Mouse (Mus musculus): ENCODE results near the gene Tmie. TPM values are rescaled to one million over a fixed set of nuclear protein-coding genes. Genes with fewer than 3 reads are reported as not detected.

The Tmie gene
- total and polyA plus RNA-seq, 3 experiments = not detected

- Histone ChIP-seq H3K27me3 (replicated peaks) (peaks cover 6% of the 10 kb centered on the region), H3K4me3 (replicated peaks in 1 of 3; ENCODE audit: low read depth in 2 of 3, low read length in 2 of 3, poor library complexity in 1 of 3) (no peak overlapping the region), H3K27ac (ENCODE audit: insufficient read depth, low read depth) (no peak overlapping the region), H3K4me1 (ENCODE audit: control insufficient read depth in 1 of 2, insufficient read depth in 2 of 2) (no peaks in the 10 kb centered on the region), H3K36me3 (replicated peaks in 1 of 2; ENCODE audit: control insufficient read depth in 1 of 2, insufficient read depth in 1 of 2, low read length in 1 of 2) (no peaks in the 10 kb centered on the region), H3K9ac (ENCODE audit: insufficient read depth, low read depth) (no peak overlapping the region), H3K4me2 (ENCODE audit: insufficient read depth, low read depth, poor library complexity, severe bottlenecking) (no peak overlapping the region), H3K9me3 (replicated peaks; ENCODE audit: low read length) (no peaks in the 10 kb centered on the region), H3K79me2 (replicated peaks; ENCODE audit: control insufficient read depth, extremely low read depth, insufficient read depth, poor library complexity, severe bottlenecking) (no peaks in the 10 kb centered on the region)
- dilution Hi-C loops (cut with MboI; ENCODE audit: extremely low pct_ligation_motif_present, extremely low pct_unique_long_range_greater_than_20kb, low sequenced_read_pairs) (no loop called here), in situ Hi-C loops (cut with MboI; ENCODE audit: low pct_ligation_motif_present, low pct_unique_long_range_greater_than_20kb, low sequenced_read_pairs) (no loop called here)
- TF ChIP-seq SMC3 (IDR thresholded peaks at IDR 0.05; ENCODE audit: low read depth, low read length) (no peak), HCFC1 (IDR thresholded peaks at IDR 0.05; ENCODE audit: low read depth, low read length) (no peak), MYC (IDR thresholded peaks at IDR 0.05; ENCODE audit: low read depth, low read length) (no peak), RAD21 (IDR thresholded peaks at IDR 0.05; ENCODE audit: low read depth, low read length) (no peak), BHLHE40 (IDR thresholded peaks at IDR 0.05; ENCODE audit: low read depth, low read length) (no peak), IRF4 (IDR thresholded peaks at IDR 0.05; ENCODE audit: low read depth, low read length) (no peak), POLR2A (IDR thresholded peaks at IDR 0.05; ENCODE audit: low read depth, low read length) (no peak), CHD2 (IDR thresholded peaks at IDR 0.05; ENCODE audit: low read length) (no peak), MAZ (IDR thresholded peaks at IDR 0.05; ENCODE audit: low read depth, low read length) (no peak), ELF1 (IDR thresholded peaks at IDR 0.05; ENCODE audit: low read depth, low read length) (no peak), NELFE (IDR thresholded peaks at IDR 0.05; ENCODE audit: low read depth, low read length) (no peak), GABPA (IDR thresholded peaks at IDR 0.05; ENCODE audit: insufficient replicate concordance, low read depth, low read length) (no peak)
- DNase-seq (ENCODE audit: extremely low read depth) = no peak
Measured at GRCm38 (mm10) chr9:110873681-110874659, 5.9 kb downstream of the Tmie start.

- Histone ChIP-seq H3K4me3 (replicated peaks in 1 of 3; ENCODE audit: low read depth in 2 of 3, low read length in 2 of 3, poor library complexity in 1 of 3) (no peak overlapping the region), H3K27ac (ENCODE audit: insufficient read depth, low read depth) (no peak overlapping the region), H3K36me3 (replicated peaks in 1 of 2; ENCODE audit: control insufficient read depth in 1 of 2, insufficient read depth in 1 of 2, low read length in 1 of 2) (no peaks in the 10 kb centered on the region), H3K4me1 (ENCODE audit: control insufficient read depth in 1 of 2, insufficient read depth in 2 of 2) (no peaks in the 10 kb centered on the region), H3K9me3 (replicated peaks; ENCODE audit: low read length) (no peaks in the 10 kb centered on the region), H3K4me2 (ENCODE audit: insufficient read depth, low read depth, poor library complexity, severe bottlenecking) (no peak overlapping the region), H3K9ac (ENCODE audit: insufficient read depth, low read depth) (no peak overlapping the region), H3K27me3 (replicated peaks) (peaks cover 25% of the 10 kb centered on the region), H3K79me2 (replicated peaks; ENCODE audit: control insufficient read depth, extremely low read depth, insufficient read depth, poor library complexity, severe bottlenecking) (no peaks in the 10 kb centered on the region)
- in situ Hi-C loops (cut with MboI; ENCODE audit: low pct_ligation_motif_present, low pct_unique_long_range_greater_than_20kb, low sequenced_read_pairs) = no loop called here
- dilution Hi-C loops (cut with MboI; ENCODE audit: extremely low pct_ligation_motif_present, extremely low pct_unique_long_range_greater_than_20kb, low sequenced_read_pairs) = no loop called here
- DNase-seq (ENCODE audit: extremely low read depth) = peak; percentile 77
- TF ChIP-seq ELF1 (IDR thresholded peaks at IDR 0.05; ENCODE audit: low read depth, low read length) = no peak
- TF ChIP-seq UBTF (IDR thresholded peaks at IDR 0.05; ENCODE audit: low read depth, low read length) = no peak
- no peak for TF ChIP-seq TCF12 (IDR thresholded peaks at IDR 0.05; ENCODE audit: low read depth, low read length)
- no peak for TF ChIP-seq E2F4 (IDR thresholded peaks at IDR 0.05; ENCODE audit: insufficient replicate concordance, low read depth, low read length)
- no peak for TF ChIP-seq MYC (IDR thresholded peaks at IDR 0.05; ENCODE audit: low read depth, low read length)
- no peak for TF ChIP-seq ZKSCAN1 (IDR thresholded peaks at IDR 0.05; ENCODE audit: borderline replicate concordance, low read depth, low read length)
- TF ChIP-seq NELFE (IDR thresholded peaks at IDR 0.05; ENCODE audit: low read depth, low read length) = peak; percentile 32; the same call in 1 of the 2 replicates
- no peak for TF ChIP-seq PAX5 (IDR thresholded peaks at IDR 0.05; ENCODE audit: low read length)
- TF ChIP-seq JUND (conservative IDR thresholded peaks at IDR 0.05; ENCODE audit: low read depth, low read length) = no peak
- no peak for TF ChIP-seq HCFC1 (IDR thresholded peaks at IDR 0.05; ENCODE audit: low read depth, low read length)
- TF ChIP-seq CHD1 (IDR thresholded peaks at IDR 0.05; ENCODE audit: low read depth, low read length) = no peak
- TF ChIP-seq CHD2 (IDR thresholded peaks at IDR 0.05; ENCODE audit: low read length) = no peak
- peak; percentile 90 to 94 for TF ChIP-seq CTCF (conservative IDR thresholded peaks at IDR 0.05 in 1 of 2, IDR thresholded peaks at IDR 0.05 in 1 of 2; ENCODE audit: low read depth in 2 of 2, low read length in 2 of 2)
- peak; percentile 89 for TF ChIP-seq SMC3 (IDR thresholded peaks at IDR 0.05; ENCODE audit: low read depth, low read length)
- no peak for TF ChIP-seq MAZ (IDR thresholded peaks at IDR 0.05; ENCODE audit: low read depth, low read length)
- TF ChIP-seq EP300 (IDR thresholded peaks at IDR 0.05; ENCODE audit: low read length) = no peak
- peak; percentile 34 for TF ChIP-seq ZC3H11A (IDR thresholded peaks at IDR 0.05; ENCODE audit: low read depth, low read length)
- TF ChIP-seq BHLHE40 (IDR thresholded peaks at IDR 0.05; ENCODE audit: low read depth, low read length) = no peak
- no peak for TF ChIP-seq KAT2A (IDR thresholded peaks at IDR 0.05; ENCODE audit: insufficient replicate concordance, low read length)
- TF ChIP-seq MXI1 (IDR thresholded peaks at IDR 0.05; ENCODE audit: low read depth, low read length) = no peak
- TF ChIP-seq POLR2A (IDR thresholded peaks at IDR 0.05; ENCODE audit: low read depth, low read length) = no peak
- TF ChIP-seq ETS1 (conservative IDR thresholded peaks at IDR 0.05; ENCODE audit: low read depth, low read length) = no peak
- peak; percentile 95 for TF ChIP-seq RAD21 (IDR thresholded peaks at IDR 0.05; ENCODE audit: low read depth, low read length)
- TF ChIP-seq IRF4 (IDR thresholded peaks at IDR 0.05; ENCODE audit: low read depth, low read length) = no peak
- no peak for TF ChIP-seq MAX (IDR thresholded peaks at IDR 0.05; ENCODE audit: low read length)
- TF ChIP-seq ZMIZ1 (IDR thresholded peaks at IDR 0.05; ENCODE audit: low read depth, low read length) = no peak
Measured at GRCm38 (mm10) chr9:110871030-110871429, 8.9 kb downstream of the Tmie start.

Data from CH12.LX (cell line).